Mouse (Mus musculus): Measurements from ENCODE around the gene Lrrc75a. TPM values are rescaled to one million over a fixed set of nuclear protein-coding genes. Genes with fewer than 3 reads are reported as not detected.

The Lrrc75a gene
- polyA plus RNA-seq, 1 experiment from 2014 or later: 14.3 TPM

DNA sequence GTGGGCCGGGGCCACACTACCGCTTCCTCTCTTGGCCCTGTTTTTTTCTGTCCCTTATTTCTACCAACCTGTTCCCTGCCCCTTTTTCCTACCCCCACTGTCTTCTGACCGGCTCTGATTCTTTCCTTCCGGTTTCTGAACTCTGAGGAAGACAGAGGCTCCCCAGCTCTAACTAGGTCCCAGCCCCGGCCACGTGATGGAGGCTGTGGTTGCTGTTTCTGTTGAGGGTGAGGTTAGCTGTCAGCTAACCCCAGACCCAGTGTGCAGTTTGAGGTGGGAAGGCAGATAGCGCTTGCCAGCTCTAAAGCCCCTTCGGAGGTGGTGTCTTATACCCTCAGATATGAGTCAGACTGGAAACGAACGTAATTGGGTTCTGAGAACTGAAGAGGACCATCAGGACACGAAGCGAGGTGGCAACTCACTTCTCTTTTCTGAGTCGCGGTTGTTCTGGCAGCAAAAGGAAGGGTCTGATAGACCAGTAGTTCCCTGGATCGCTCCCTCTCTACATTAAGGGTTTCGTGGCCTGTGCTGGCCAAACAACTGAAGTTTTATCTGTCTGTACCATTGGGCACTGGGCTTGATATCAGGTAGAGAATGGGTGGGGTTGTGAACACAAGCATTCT lies 71.7 kb downstream of the Lrrc75a start:
- Histone ChIP-seq H3K36me3 (ENCODE audit: control insufficient read depth, insufficient read depth, low read length) (no peaks in the 10 kb centered on the region), H3K27me3 (ENCODE audit: control insufficient read depth, insufficient read depth, low read length) (peaks cover 3% of the 10 kb centered on the region; the same call in 1 of the 2 replicates), H3K4me1 (replicated peaks; ENCODE audit: control insufficient read depth, insufficient read depth, low read length) (peaks cover 8% of the 10 kb centered on the region; the same call in 1 of the 2 replicates), H3K9me3 (ENCODE audit: control insufficient read depth, low read length) (no peaks in the 10 kb centered on the region), H3K27ac (ENCODE audit: low read depth, low read length) (no peak overlapping the region), H3K4me2 (ENCODE audit: low read depth, low read length, severe bottlenecking) (no peak overlapping the region; the same call in 1 of the 2 replicates), H3K9ac (ENCODE audit: low read length) (no peak overlapping the region), H3K4me3 (ENCODE audit: low read depth, low read length) (peak overlapping the region; percentile 44)
- no peak for DNase-seq (ENCODE audit: low spot score)
- ATAC-seq (replicated peaks; ENCODE audit: low FRiP score): no peak
- WGBS: 66% methylated on average over 16 of the region's 16 CpGs

- peak; percentile 55 for ATAC-seq (replicated peaks; ENCODE audit: low FRiP score)
- H3K9ac ChIP-seq (ENCODE audit: low read length): peak overlapping the region; percentile 59
- 7% methylated on average over 27 of the region's 27 CpGs for WGBS
- no peak overlapping the region for H3K27ac ChIP-seq (ENCODE audit: low read depth, low read length)
- peaks cover 3% of the 10 kb centered on the region; the same call in 1 of the 2 replicates for H3K27me3 ChIP-seq (ENCODE audit: control insufficient read depth, insufficient read depth, low read length)
- no peaks in the 10 kb centered on the region for H3K36me3 ChIP-seq (ENCODE audit: control insufficient read depth, insufficient read depth, low read length)
- DNase-seq (ENCODE audit: low spot score): no peak
- peak overlapping the region; percentile 44 for H3K4me3 ChIP-seq (ENCODE audit: low read depth, low read length)
- H3K4me2 ChIP-seq (ENCODE audit: low read depth, low read length, severe bottlenecking): peak overlapping the region; percentile 98
- H3K9me3 ChIP-seq (ENCODE audit: control insufficient read depth, low read length): no peaks in the 10 kb centered on the region
- H3K4me1 ChIP-seq (replicated peaks; ENCODE audit: control insufficient read depth, insufficient read depth, low read length): peaks cover 8% of the 10 kb centered on the region; the same call in 1 of the 2 replicates
Measured at GRCm38 (mm10) chr11:62575659-62576438, 72.5 kb downstream of the Lrrc75a start.

DNA sequence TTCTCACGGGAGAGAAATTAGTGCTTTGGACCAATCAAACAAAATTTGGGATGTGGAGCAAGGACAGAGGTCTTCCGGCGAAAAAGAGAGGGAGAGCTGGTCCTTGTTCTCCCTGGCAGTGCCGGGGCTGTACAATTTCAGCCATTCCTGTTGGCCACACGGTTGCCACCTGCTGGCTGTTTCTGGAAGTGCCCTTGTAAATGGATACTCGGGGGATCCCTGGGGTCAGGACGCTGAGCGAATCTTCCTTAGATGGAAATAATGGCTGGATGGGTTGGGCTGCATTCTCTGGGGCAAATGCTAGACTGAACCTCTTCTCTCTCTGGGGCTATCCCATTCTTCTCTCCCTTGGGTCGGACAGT lies 73.0 kb downstream of the Lrrc75a start:
- 2% methylated on average over 9 of the region's 9 CpGs for WGBS
- H3K4me1 ChIP-seq (replicated peaks; ENCODE audit: control insufficient read depth, insufficient read depth, low read length): peaks cover 8% of the 10 kb centered on the region; the same call in 1 of the 2 replicates
- H3K36me3 ChIP-seq (ENCODE audit: control insufficient read depth, insufficient read depth, low read length): no peaks in the 10 kb centered on the region
- H3K4me3 ChIP-seq (ENCODE audit: low read depth, low read length): peak overlapping the region; percentile 44
- peak; percentile 71 for ATAC-seq (replicated peaks; ENCODE audit: low FRiP score)
- peak overlapping the region; percentile 98 for H3K4me2 ChIP-seq (ENCODE audit: low read depth, low read length, severe bottlenecking)
- H3K27ac ChIP-seq (ENCODE audit: low read depth, low read length): no peak overlapping the region
- DNase-seq (ENCODE audit: low spot score): peak; percentile 93
- H3K9me3 ChIP-seq (ENCODE audit: control insufficient read depth, low read length): no peaks in the 10 kb centered on the region
- H3K9ac ChIP-seq (ENCODE audit: low read length): peak overlapping the region; percentile 59
- H3K27me3 ChIP-seq (ENCODE audit: control insufficient read depth, insufficient read depth, low read length): peaks cover 3% of the 10 kb centered on the region; the same call in 1 of the 2 replicates

DNA sequence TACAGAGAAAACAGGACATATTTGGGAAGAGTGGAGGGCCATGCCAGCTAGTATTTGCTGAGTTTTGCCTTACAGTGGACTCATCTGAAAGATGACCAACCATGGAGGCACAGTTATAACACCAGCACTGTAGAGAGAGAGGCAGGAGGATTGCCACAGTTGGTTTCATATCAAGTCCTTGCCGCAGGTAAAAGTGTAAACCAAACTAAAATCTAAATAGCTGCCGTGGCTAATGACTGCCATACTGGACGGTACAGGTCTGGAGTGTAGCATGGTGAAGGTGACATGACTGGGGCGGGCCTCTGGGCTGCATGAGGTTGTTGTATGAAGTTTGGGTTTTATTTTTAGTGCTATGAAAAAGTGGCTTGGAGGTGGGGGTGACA lies 73.6 kb downstream of the Lrrc75a start:
- peaks cover 8% of the 10 kb centered on the region; the same call in 1 of the 2 replicates for H3K4me1 ChIP-seq (replicated peaks; ENCODE audit: control insufficient read depth, insufficient read depth, low read length)
- ATAC-seq (replicated peaks; ENCODE audit: low FRiP score): no peak
- 85% methylated on average over 4 of the region's 4 CpGs for WGBS

DNA sequence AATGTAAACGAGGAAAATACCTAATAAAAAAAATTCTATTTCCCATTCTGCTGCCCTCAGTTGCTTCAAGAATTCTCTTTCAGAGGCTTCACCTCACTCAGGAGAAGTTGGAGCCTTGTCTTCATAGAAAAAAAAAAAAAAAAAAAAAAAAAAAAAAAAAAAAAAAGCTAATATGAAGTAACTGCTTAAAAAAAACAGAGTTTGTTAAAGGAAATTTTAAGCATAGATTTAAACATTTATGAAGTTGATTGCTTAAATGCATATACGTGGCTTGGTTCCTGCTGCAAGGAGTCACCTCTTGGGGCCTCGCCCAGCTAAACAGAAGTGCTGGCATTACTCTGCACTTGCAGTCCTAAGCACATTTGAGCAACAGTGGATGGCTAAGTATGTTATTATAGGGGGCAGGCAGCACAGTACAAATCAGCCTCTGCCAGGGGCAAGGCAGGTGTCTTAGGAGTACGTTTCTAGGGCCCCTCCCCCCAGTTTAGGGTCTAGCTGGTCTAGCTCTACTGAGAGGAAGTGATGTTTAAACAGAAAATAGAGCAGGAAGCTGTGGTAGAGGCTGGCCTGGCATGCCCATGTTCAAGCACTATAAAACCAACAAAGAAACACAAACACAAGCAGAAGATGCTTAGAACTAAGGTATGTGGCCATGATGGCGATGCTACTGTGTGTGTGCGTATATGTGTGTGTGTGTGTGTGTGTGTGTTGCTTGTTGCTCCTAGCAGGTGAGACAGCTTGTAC lies 74.2 kb downstream of the Lrrc75a start, which contains the start of gene Trpv2:
Gene Trpv2, plus strand, starts transcription at position 528 of the 744 bp plus-strand sequence.
- H3K9me3 ChIP-seq (ENCODE audit: control insufficient read depth, low read length): no peaks in the 10 kb centered on the region
- peak within 1 kb of the TSS; percentile 44 for H3K4me3 ChIP-seq (ENCODE audit: low read depth, low read length)
- peaks cover 3% of the 10 kb centered on the region; the same call in 1 of the 2 replicates for H3K27me3 ChIP-seq (ENCODE audit: control insufficient read depth, insufficient read depth, low read length)
- ATAC-seq (replicated peaks; ENCODE audit: low FRiP score) (no peak), DNase-seq (ENCODE audit: low spot score) (no peak)
- peak within 1 kb of the TSS; percentile 59; the same call in 1 of the 2 replicates for H3K9ac ChIP-seq (ENCODE audit: low read length)
- WGBS: 85% methylated on average over 6 of the region's 6 CpGs
- H3K4me1 ChIP-seq (replicated peaks; ENCODE audit: control insufficient read depth, insufficient read depth, low read length): peaks cover 8% of the 10 kb centered on the region; the same call in 1 of the 2 replicates
- no peak within 1 kb of the TSS for H3K27ac ChIP-seq (ENCODE audit: low read depth, low read length)
- peak within 1 kb of the TSS; percentile 98 for H3K4me2 ChIP-seq (ENCODE audit: low read depth, low read length, severe bottlenecking)
- H3K36me3 ChIP-seq (ENCODE audit: control insufficient read depth, insufficient read depth, low read length): no peaks in the 10 kb centered on the region

More for the DNA sequence above, 73.6 kb downstream of the Lrrc75a start:
- no peak overlapping the region for H3K4me2 ChIP-seq (ENCODE audit: low read depth, low read length, severe bottlenecking)
- no peak overlapping the region for H3K27ac ChIP-seq (ENCODE audit: low read depth, low read length)
- no peaks in the 10 kb centered on the region for H3K36me3 ChIP-seq (ENCODE audit: control insufficient read depth, insufficient read depth, low read length)
- H3K4me3 ChIP-seq (ENCODE audit: low read depth, low read length): no peak overlapping the region
- H3K27me3 ChIP-seq (ENCODE audit: control insufficient read depth, insufficient read depth, low read length): peaks cover 3% of the 10 kb centered on the region; the same call in 1 of the 2 replicates
- H3K9ac ChIP-seq (ENCODE audit: low read length): no peak overlapping the region
- H3K9me3 ChIP-seq (ENCODE audit: control insufficient read depth, low read length): no peaks in the 10 kb centered on the region
- no peak for DNase-seq (ENCODE audit: low spot score)

GRCm38 (mm10) chr11:62568300-62568699 lies 80.0 kb downstream of the Lrrc75a start:
- 79% methylated on average over 3 of the region's 3 CpGs for WGBS
- no peaks in the 10 kb centered on the region for H3K4me1 ChIP-seq (replicated peaks; ENCODE audit: control insufficient read depth, insufficient read depth, low read length)
- H3K9ac ChIP-seq (ENCODE audit: low read length): no peak overlapping the region
- H3K27me3 ChIP-seq (ENCODE audit: control insufficient read depth, insufficient read depth, low read length): no peaks in the 10 kb centered on the region
- H3K9me3 ChIP-seq (ENCODE audit: control insufficient read depth, low read length): no peaks in the 10 kb centered on the region
- ATAC-seq (replicated peaks; ENCODE audit: low FRiP score) (no peak), DNase-seq (ENCODE audit: low spot score) (no peak)
- no peaks in the 10 kb centered on the region for H3K36me3 ChIP-seq (ENCODE audit: control insufficient read depth, insufficient read depth, low read length)
- H3K4me2 ChIP-seq (ENCODE audit: low read depth, low read length, severe bottlenecking): no peak overlapping the region
- no peak overlapping the region for H3K4me3 ChIP-seq (ENCODE audit: low read depth, low read length)
- no peak overlapping the region for H3K27ac ChIP-seq (ENCODE audit: low read depth, low read length)

DNA sequence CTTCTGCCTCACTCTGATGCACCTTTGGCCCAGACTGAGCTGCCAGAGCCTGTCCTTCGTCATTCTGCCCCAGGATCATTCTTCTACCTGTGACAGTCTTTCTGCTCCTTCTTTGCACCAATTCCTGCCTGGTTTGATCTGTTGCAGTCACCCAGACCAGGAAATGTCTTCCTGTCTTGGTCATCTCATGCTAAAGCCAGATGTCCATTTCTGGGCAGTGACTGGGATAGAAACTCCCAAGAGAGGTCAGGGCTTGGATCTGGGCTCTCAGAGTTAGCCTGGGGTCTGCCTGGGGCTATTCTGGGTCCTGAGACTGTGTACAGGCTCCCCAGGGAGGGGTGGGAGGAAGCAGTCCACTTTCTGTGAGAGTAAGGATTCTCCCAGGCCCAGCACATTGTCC lies 82.1 kb downstream of the Lrrc75a start:
- Histone ChIP-seq H3K27ac (ENCODE audit: low read depth, low read length) (no peak overlapping the region), H3K9me3 (ENCODE audit: control insufficient read depth, low read length) (no peaks in the 10 kb centered on the region), H3K9ac (ENCODE audit: low read length) (no peak overlapping the region), H3K4me3 (ENCODE audit: low read depth, low read length) (no peak overlapping the region), H3K4me2 (ENCODE audit: low read depth, low read length, severe bottlenecking) (no peak overlapping the region), H3K4me1 (replicated peaks; ENCODE audit: control insufficient read depth, insufficient read depth, low read length) (no peaks in the 10 kb centered on the region), H3K36me3 (ENCODE audit: control insufficient read depth, insufficient read depth, low read length) (no peaks in the 10 kb centered on the region), H3K27me3 (ENCODE audit: control insufficient read depth, insufficient read depth, low read length) (no peaks in the 10 kb centered on the region)
- DNase-seq (ENCODE audit: low spot score) (no peak), ATAC-seq (replicated peaks; ENCODE audit: low FRiP score) (no peak)
- 68% methylated on average over 1 of the region's 1 CpGs for WGBS

DNA sequence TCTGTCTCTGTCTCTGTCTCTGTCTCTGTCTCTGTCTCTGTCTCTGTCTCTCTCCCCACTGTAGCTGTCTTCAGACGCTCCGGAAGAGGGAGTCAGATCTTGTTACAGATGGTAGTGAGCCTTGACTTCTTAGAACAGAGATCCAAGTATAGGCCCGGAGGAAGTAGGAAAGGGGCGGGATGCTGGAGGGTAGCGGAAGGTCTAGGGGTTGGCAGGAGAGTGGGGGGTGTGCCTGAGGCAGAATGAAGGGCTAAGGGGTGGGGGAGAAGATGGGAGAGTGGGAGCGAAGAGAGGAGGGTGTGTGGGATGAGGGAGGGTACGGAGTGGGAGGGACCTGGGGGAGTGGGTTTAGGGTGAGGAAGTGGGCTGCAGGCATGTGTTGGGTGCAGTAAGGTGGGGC lies 82.6 kb downstream of the Lrrc75a start:
- ATAC-seq (replicated peaks; ENCODE audit: low FRiP score) (no peak), DNase-seq (ENCODE audit: low spot score) (no peak)
- H3K4me2 ChIP-seq (ENCODE audit: low read depth, low read length, severe bottlenecking): no peak overlapping the region
- H3K4me3 ChIP-seq (ENCODE audit: low read depth, low read length): no peak overlapping the region
- H3K9me3 ChIP-seq (ENCODE audit: control insufficient read depth, low read length): no peaks in the 10 kb centered on the region
- no peak overlapping the region for H3K27ac ChIP-seq (ENCODE audit: low read depth, low read length)
- H3K9ac ChIP-seq (ENCODE audit: low read length): no peak overlapping the region
- H3K27me3 ChIP-seq (ENCODE audit: control insufficient read depth, insufficient read depth, low read length): no peaks in the 10 kb centered on the region
- WGBS: 79% methylated on average over 7 of the region's 7 CpGs
- no peaks in the 10 kb centered on the region for H3K36me3 ChIP-seq (ENCODE audit: control insufficient read depth, insufficient read depth, low read length)
- no peaks in the 10 kb centered on the region for H3K4me1 ChIP-seq (replicated peaks; ENCODE audit: control insufficient read depth, insufficient read depth, low read length)
